Mouse (Mus musculus) CD4-positive, CD25-positive, alpha-beta regulatory T cell, adult 4 months (primary cell): Measurements from ENCODE around the gene Rabggta. TPM values are rescaled to one million over a fixed set of nuclear protein-coding genes. Genes with fewer than 3 reads are reported as not detected.

ENCODE experiments used
- ATAC-seq: one replicate; pipeline ENCODE4 v1.8.0; 2017
- polyA plus RNA-seq, 2 experiments: library from polyadenylated mRNA; unstranded; fragments of 100-300 nt; shearing (Covaris generic); gene quantifications; one replicate each; pipeline ENCODE4 v1.2.1; 2017

The Rabggta gene
- polyA plus RNA-seq, 2 experiments from 2014 or later, result 70.5 to 94.7 TPM

DNA sequence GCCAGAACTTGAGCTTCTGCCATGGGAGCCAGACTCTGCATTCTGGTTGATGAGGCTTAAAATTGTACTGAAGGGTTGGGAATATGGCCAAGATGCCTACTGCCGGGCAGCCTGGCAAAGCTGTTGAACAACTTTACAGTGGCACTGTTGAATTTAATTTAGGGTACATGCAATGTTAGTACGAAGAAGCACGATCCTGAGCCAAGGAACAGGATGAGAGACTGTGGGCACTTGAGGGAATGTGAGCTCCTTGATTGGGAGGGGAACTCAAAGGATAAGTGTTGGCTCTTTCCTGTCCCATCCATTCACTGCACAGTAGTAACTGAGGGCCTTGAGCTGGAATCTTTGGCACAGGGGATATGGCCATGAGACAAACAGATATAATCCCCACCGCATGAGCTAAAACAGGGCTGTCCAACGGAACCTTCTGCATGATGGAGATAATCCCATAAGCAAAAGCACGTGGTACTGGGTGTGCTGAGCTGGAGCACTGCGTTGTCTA lies 8.5 kb upstream of the Rabggta start:
- ATAC-seq, result no peak

GRCm38 (mm10) chr14:55730116-55730515 lies 8.1 kb upstream of the Rabggta start:
- no peak for ATAC-seq

DNA sequence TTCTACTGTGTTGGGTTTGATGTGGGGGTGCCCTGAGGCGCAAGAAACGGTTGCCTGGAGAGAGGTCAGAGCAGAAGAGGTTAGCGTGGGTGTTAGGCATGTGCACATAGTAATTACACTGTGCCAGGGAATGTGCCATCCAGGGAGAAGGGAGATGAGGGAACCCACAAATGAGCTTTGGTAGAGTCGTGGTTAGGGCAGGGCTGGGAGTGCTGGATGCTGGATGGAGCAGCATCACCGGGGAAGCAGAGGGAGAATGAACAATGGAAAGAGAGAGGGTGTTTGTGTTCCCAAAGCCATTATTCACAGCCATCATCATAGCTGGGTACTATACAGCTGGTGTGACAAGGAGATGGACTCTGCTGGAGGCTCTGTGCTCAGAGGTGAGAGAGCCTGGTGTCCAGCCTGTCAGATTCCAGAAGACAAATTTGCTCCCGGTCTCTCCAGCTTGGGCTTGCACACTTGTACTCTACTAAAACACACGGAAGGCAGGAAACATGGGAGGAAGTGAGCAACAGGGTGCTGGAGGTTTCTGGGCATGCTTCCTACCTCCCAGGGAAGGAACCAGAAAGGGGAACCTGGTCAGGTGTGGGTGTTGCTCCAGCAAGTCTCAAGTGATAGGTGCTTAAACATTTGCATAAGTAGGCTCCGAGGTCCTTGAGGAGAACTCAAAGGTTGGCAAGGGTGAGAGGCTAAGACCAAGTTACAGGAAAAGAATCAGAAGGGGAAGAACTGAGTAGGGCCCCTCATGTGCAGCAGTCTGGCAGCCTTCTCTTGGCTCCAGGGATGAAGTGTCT lies 6.0 kb upstream of the Rabggta start:
- no peak for ATAC-seq

GRCm38 (mm10) chr14:55726261-55726660 lies 4.2 kb upstream of the Rabggta start:
- ATAC-seq, result no peak

GRCm38 (mm10) chr14:55724411-55724871 lies 2.4 kb upstream of the Rabggta start:
- ATAC-seq, result peak; percentile 83

DNA sequence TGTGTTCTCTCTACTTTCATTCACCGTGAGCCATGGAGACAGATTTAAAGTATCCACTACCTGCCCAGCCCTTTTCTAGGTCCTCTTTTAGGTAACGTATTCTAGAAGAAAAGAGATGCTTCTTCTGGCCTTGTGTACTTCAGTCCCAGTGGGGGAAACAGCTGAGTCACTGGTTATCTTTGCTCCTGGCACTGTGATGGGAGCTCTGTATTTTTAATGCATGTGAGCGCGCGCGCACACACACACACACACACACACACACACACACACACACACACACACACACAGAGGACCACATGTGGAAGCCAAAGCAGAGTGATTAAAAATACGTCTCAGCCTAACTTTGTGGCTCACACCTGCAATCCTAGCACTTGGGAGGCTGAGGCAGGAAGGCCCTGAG lies 1.4 kb upstream of the Rabggta start:
- ATAC-seq, result no peak

DNA sequence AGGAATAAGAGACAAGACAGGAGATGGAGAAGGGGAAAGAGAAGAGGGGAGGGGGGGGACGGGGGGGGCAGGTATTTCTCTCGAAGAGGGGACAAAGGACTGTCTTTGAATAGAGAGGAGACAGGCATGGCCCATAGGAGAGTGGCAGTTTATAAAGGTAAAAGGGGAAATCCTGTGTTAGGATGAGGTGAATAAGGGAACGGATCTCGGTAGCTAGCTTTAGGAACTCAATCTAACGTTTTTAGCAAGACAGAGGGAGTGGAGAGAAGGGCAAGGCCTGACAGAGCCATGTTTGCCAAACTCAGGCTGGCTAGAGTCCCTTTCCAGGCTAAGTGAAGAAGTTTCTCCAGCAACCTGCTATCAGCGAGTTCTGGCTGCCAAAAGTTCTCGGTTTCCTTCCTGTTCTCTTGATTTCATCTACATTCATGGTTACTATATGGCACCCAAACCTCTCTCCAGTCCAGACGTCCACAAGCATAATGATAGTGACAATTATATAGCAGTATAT lies 429 bp upstream of the Rabggta start:
- ATAC-seq, result no peak

DNA sequence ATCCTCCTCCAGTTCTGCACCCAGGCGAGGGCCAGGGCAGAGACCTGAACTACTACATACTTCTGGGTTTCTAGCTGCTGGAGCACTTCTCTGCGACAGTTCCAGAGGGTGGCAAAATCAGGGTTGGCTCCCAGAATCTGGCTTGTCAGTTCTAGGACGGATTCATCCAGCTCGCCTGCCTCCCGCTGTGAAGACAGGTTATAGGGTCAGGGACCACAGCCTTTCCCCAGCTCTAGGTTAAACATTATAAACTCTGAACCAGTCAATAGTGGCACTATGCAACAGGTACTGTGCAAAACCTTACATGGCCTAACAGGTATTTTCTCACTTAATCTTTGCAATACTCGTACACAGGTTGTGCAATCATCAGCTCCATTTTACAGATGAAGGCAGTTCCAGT lies 987 bp downstream of the Rabggta start:
- ATAC-seq, result no peak

DNA sequence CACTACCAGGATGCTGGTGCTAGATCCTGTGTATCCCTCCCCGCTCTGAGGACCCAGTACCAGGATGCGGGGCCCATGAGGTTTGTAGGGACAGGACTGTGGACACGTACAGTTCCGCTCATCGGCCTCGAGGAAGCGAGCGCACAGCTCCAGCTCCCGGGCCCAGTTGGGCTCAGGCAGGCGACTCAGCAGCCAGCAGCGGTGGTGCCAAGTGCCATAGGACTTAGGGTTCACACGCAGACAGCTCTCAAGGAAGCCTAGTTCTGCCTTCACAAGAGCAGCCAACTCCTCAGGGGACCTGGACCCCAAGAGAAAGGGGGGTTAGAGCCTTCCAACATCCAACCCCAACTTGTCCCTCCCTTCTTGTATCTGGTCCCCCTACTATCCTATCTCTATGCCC lies 1.4 kb downstream of the Rabggta start:
- ATAC-seq, result no peak

DNA sequence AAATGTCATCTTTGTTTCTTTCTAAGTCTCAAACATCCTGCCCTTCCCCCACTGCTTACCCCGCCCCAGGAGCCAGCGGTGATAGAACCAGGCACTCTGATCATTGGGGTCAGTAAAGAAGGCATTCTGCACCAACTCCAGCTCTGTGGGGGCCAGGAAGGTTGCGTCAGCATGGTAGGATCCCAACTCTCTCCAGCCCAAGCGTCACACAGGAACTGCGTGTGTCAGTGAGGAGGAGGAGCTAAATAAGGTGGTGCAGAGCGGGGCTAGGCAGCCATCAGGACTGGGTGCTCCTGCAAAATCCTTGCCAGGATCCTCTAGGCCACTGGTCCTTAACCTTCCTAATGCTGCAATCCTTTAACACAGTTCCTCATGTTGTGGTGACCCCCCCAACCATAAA lies 2.3 kb downstream of the Rabggta start:
- ATAC-seq, result no peak

DNA sequence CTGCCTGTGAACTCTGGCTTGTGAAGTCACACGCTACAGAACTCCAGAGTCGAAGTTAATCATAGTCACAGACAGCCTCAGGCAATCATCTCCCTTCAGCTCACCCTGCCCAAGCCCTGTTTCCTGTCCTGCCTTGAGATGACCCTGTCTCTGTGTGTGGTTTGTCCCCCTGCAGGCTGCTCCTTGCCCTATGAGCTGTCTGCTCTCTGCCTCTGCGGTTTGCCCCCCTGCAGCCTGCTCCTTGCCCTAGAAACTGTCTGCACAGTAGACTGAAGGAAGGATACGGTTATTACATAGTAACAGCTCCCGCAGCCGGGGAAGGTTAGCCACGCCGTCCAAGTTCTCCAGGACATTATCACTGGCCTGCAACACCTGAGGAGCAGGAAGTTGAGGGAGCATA lies 5.2 kb downstream of the Rabggta start:
- ATAC-seq, result no peak

- ATAC-seq, result no peak
Measured at GRCm38 (mm10) chr14:55716271-55716670, 5.8 kb downstream of the Rabggta start.

- ATAC-seq, result no peak
Measured at GRCm38 (mm10) chr14:55714893-55715292, 7.2 kb downstream of the Rabggta start.

- ATAC-seq, result no peak
Measured at GRCm38 (mm10) chr14:55713729-55714122, 8.3 kb downstream of the Rabggta start, which contains the start of gene Tgm1. Gene Tgm1 (minus strand): TSS chr14:55713926.

DNA sequence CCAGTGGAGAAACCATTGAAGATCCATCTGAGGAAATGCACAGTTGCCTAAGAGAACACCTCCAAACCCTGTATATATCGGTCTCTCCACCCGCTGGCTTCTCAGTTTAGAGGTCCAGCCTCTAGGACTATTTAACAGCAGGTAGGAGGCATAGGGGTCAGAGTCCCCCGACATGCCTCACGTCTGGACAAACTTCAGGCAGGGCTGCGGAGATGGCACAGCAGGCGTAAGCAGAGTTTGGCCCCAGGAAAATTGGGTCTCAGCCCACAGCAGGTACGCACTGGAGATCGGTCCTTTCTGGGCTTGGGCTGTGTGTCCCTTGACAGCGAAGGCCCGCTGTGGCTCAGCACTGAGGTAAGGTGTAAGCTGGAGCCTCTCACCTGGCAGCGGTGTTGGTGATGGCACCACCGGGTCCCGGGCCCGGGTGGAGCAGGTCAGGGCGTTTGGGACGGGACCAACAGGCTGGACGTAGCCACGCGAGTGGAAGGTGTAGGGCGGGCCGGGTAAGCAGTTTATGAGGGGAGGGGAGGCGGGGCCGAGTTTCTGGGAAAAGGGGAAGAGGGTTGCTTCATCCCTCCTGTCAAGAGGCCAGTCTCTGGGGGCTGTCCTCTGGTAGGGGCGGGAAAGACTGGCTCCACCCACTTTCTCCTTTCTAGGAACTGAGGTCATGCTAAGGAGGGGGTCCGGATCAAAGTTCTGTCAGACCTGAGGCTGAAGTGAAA lies 8.9 kb downstream of the Rabggta start:
- no peak for ATAC-seq

DNA sequence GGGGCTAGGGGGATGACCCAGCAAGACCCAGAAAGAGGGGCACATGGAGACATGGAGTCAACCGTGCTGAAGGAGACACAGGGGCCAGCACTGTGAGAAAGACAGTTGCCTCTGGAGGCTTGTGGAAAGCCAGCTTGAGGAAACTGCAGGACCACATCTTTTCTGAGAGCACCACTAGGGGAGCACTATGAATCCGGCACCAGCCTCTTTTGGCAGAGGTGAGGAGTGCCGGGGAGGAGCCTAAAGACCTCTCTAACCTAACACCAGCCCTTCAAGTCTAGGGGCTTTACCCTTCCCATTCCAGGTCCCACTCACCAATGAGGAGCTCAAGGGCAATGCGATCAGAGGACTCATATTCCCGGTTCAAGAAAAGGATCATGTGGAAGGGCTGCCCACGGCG lies 10.3 kb downstream of the Rabggta start:
- ATAC-seq, result no peak

GRCm38 (mm10) chr14:55709509-55709908 lies 12.6 kb downstream of the Rabggta start:
- ATAC-seq, result no peak

DNA sequence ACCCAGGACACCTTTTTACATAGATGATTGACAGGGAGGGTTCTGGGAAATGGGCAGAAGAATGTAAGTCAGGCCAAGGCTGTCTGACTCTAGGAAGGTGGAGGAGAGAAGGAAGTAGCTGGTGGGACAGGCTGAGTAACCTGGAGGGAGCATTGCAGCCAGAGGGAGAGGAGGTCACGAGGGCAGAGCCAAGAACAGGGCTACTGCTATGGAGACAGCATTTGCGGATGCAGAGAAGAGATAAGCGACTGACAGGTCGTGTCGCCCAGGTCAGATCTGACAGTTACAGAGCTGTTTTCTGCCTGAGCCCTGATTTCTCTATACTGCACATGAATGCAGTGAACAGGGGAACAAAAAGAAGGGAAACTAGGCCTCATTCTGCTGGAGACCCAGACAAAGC lies 14.7 kb downstream of the Rabggta start:
- ATAC-seq, result no peak

- ATAC-seq, result no peak
Measured at GRCm38 (mm10) chr14:55706051-55706600, 15.9 kb downstream of the Rabggta start.

DNA sequence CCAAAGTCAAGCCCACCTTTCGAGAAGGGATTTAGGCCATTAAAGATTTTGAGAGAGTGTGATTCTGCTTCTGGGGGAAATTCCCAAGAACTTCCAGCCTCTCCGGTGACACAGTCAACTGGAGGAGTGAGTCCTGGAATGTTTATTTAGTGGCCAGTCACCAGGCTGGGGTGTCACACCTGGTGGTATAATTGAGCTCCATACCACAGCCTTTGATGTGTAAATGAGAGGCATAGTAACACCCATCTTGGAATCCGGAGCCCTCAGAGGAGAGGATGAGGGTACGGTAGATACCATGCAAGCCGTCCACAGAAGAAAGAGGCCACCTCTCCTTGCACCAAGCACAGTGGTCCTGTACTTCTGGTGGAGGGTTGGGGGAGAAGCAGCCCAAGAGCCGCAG lies 19.3 kb downstream of the Rabggta start:
- ATAC-seq, result no peak

DNA sequence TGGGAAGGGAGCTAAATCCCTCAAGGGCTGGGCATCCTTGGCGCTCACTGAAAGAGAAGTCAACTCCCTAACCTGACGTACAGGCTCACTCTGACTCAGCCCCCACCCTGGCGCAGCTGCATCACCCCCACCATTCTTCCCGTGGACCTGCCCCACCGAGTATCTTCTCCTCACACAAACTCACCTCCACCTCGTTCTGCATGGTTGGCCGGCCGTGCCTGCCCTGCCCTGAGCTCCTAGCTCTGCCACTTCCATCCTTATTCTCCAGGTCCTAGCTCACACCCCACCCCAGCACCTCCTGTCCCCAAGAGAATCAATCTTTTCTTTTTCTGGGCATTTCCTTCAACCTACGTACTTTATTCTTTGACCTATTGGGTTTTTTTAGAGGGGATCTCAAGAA lies 20.9 kb downstream of the Rabggta start:
- no peak for ATAC-seq

DNA sequence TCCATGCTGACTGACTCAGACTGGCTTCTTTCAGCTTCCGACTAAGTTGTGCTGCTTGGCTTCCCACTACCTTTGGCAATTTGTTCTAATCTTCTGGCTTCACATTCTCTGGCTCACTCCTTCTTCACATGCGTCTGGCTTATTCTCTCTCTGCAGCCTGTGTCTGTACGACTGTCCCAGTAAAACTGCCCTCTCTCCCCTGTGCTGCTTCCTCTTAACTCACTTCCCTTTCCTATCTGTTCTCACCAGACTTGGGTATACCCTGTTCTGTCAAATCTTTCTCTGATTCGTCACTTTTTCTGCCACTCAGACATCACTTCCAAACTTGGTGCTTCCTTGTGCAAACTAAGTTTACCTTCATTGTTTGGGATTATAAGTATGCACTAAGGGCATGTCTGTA lies 24.8 kb downstream of the Rabggta start:
- ATAC-seq, result no peak

DNA sequence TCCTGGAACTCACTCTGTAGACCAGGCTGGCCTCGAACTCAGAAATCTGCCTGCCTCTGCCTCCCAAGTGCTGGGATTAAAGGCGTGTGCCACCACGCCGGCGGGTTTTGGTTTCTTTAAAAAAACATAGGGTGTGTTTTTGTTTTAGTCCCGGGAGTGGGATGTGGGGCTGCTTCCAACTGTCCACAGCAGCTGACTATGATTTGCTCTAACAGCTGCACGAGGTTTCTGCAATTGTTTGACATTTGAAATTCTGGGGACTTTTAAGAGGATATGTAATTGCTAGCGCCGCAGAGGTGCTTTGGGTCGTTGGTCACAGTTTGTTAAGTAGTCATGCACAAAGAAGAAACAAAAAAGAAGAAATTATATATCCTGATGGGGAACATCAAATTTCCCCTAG lies 32.6 kb downstream of the Rabggta start:
- ATAC-seq, result no peak
